Mouse (Mus musculus): Measurements from ENCODE around the gene Mbd4.

Gene Mbd4

GRCm38 (mm10) chr6:115859258-115859657, 6.1 kb upstream of the Mbd4 start:
- no peak for DNase-seq

GRCm38 (mm10) chr6:115856361-115856745, 3.2 kb upstream of the Mbd4 start:
- peak in 1 of 2 experiments; percentile 15 for DNase-seq

- DNase-seq, result peak; percentile 35 to 41
These were observed 2.7 kb upstream of the Mbd4 start for GRCm38 (mm10) chr6:115855733-115856360.

- DNase-seq, result peak; percentile 30 to 43
These were observed 1.3 kb upstream of the Mbd4 start for GRCm38 (mm10) chr6:115854432-115854831.

GRCm38 (mm10) chr6:115853985-115854384, 814 bp upstream of the Mbd4 start:
- no peak for DNase-seq

- peak; percentile 22 to 23 for DNase-seq
These were observed 603 bp downstream of the Mbd4 start for GRCm38 (mm10) chr6:115852446-115853090.

- DNase-seq, result no peak
These were observed 4.4 kb downstream of the Mbd4 start for GRCm38 (mm10) chr6:115848598-115849304.

GRCm38 (mm10) chr6:115846640-115847411, 6.3 kb downstream of the Mbd4 start:
- DNase-seq, result peak; percentile 78 to 85

GRCm38 (mm10) chr6:115845006-115845405, 8.2 kb downstream of the Mbd4 start:
- no peak for DNase-seq

- no peak for DNase-seq
These were observed 14.4 kb downstream of the Mbd4 start for GRCm38 (mm10) chr6:115838745-115839144.

- DNase-seq, result peak; percentile 78
These were observed 15.0 kb downstream of the Mbd4 start, which contains the start of gene Efcab12 for GRCm38 (mm10) chr6:115838161-115838597. Gene Efcab12 (minus strand): TSS chr6:115838412.

GRCm38 (mm10) chr6:115833861-115834260, 19.3 kb downstream of the Mbd4 start:
- no peak for DNase-seq

GRCm38 (mm10) chr6:115832152-115832850, 20.9 kb downstream of the Mbd4 start:
- DNase-seq, result no peak

GRCm38 (mm10) chr6:115830779-115831601, 22.2 kb downstream of the Mbd4 start:
- DNase-seq, result no peak

- DNase-seq, result peak; percentile 71 to 74
These were observed 29.2 kb downstream of the Mbd4 start for GRCm38 (mm10) chr6:115823850-115824464.

- no peak for DNase-seq
These were observed 31.8 kb downstream of the Mbd4 start for GRCm38 (mm10) chr6:115821216-115821993.

GRCm38 (mm10) chr6:115818129-115818528, 35.0 kb downstream of the Mbd4 start:
- peak; percentile 46 to 59 for DNase-seq

- DNase-seq, result no peak
These were observed 38.1 kb downstream of the Mbd4 start for GRCm38 (mm10) chr6:115815041-115815440.

- DNase-seq, result peak; percentile 69 to 72
These were observed 39.1 kb downstream of the Mbd4 start for GRCm38 (mm10) chr6:115814104-115814503.

GRCm38 (mm10) chr6:115811606-115812005, 41.6 kb downstream of the Mbd4 start:
- DNase-seq, result no peak

Data from cerebellum, postnatal 10 days (tissue).